Mouse (Mus musculus) CH12.LX (cell line): ENCODE results near the gene Zbtb4. TPM values are rescaled to one million over a fixed set of nuclear protein-coding genes. Genes with fewer than 3 reads are reported as not detected.

Experiments
- DNase-seq: peaks from one replicate; pipeline ENCODE4 v3.0.0-alpha.2; 2013; ENCODE audit errors: extremely low read depth
- H3K27ac ChIP-seq: 2 replicates; pipeline ENCODE4 v1.5.1; 2012; ENCODE audit warnings: low read depth, mild to moderate bottlenecking, control low read depth, moderate library complexity; ENCODE audit not compliant: insufficient read depth
- H3K27me3 ChIP-seq: replicated peaks from 2 replicates; pipeline ENCODE3; 2012; ENCODE audit warnings: inconsistent platforms
- H3K36me3 ChIP-seq, 2 experiments: replicated peaks in 1 of 2; 2 replicates each; pipeline versions ENCODE3 to v1.6.1; 2012; ENCODE audit warnings: inconsistent platforms in 1 of 2, low read length in 1 of 2, mild to moderate bottlenecking in 1 of 2, mixed read lengths in 1 of 2, moderate library complexity in 1 of 2; ENCODE audit not compliant: control insufficient read depth in 1 of 2, insufficient read depth in 1 of 2
- H3K4me1 ChIP-seq, 2 experiments: 2 replicates each; pipeline ENCODE4 v1.6.1; 2012; ENCODE audit warnings: inconsistent platforms in 1 of 2, moderate library complexity in 1 of 2; ENCODE audit not compliant: insufficient read depth in 2 of 2, control insufficient read depth in 1 of 2
- H3K4me2 ChIP-seq: 2 replicates; pipeline ENCODE4 v1.6.1; 2012; ENCODE audit warnings: low read depth, mild to moderate bottlenecking, control low read depth; ENCODE audit not compliant: poor library complexity, insufficient read depth, severe bottlenecking
- H3K4me3 ChIP-seq, 3 experiments: fragments of 150-350 bp in 1 of 3; sonication (generic) in 1 of 3; replicated peaks in 1 of 3; 2 replicates each; pipeline versions ENCODE3 to v1.5.1; 2011 to 2012; ENCODE audit warnings: low read depth in 2 of 3, low read length in 2 of 3, mild to moderate bottlenecking in 2 of 3, moderate library complexity in 2 of 3, control low read depth in 1 of 3, improper control_type of control experiment in 1 of 3, inconsistent platforms in 1 of 3, mixed read lengths in 1 of 3; ENCODE audit not compliant: poor library complexity in 1 of 3
- H3K79me2 ChIP-seq: replicated peaks from 2 replicates; pipeline ENCODE4 v1.6.1; 2012; ENCODE audit warnings: mild to moderate bottlenecking, moderate library complexity; ENCODE audit not compliant: control insufficient read depth, poor library complexity, insufficient read depth, severe bottlenecking; ENCODE audit errors: extremely low read depth
- H3K9ac ChIP-seq: 2 replicates; pipeline ENCODE4 v1.6.1; 2012; ENCODE audit warnings: low read depth, mild to moderate bottlenecking, control low read depth, moderate library complexity; ENCODE audit not compliant: insufficient read depth
- H3K9me3 ChIP-seq: replicated peaks from 2 replicates; pipeline ENCODE3; 2012; ENCODE audit warnings: low read length, inconsistent platforms, mixed read lengths
- BHLHE40 ChIP-seq: IDR thresholded peaks from 2 replicates; pipeline ENCODE4 v1.6.1; 2011; ENCODE audit warnings: mild to moderate bottlenecking, low read depth, low read length, improper control_type of control experiment
- CHD1 ChIP-seq: IDR thresholded peaks from 2 replicates; pipeline ENCODE4 v1.6.1; 2012; ENCODE audit warnings: low read depth, low read length, improper control_type of control experiment, inconsistent platforms
- CHD2 ChIP-seq: IDR thresholded peaks from 2 replicates; pipeline ENCODE4 v1.6.1; 2011; ENCODE audit warnings: low read length, improper control_type of control experiment
- CTCF ChIP-seq, 2 experiments: IDR thresholded peaks in 1 of 2; conservative IDR thresholded peaks in 1 of 2; 2 replicates each; pipeline ENCODE4 v1.5.1; 2011 to 2012; ENCODE audit warnings: low read depth in 2 of 2, low read length in 2 of 2, improper control_type of control experiment in 1 of 2, inconsistent platforms in 1 of 2, mild to moderate bottlenecking in 1 of 2, moderate library complexity in 1 of 2
- HCFC1 ChIP-seq: IDR thresholded peaks from 2 replicates; pipeline ENCODE4 v1.6.1; 2012; ENCODE audit warnings: low read depth, mild to moderate bottlenecking, inconsistent platforms, low read length, improper control_type of control experiment
- JUND ChIP-seq: conservative IDR thresholded peaks from 2 replicates; pipeline ENCODE4 v1.6.1; 2011; ENCODE audit warnings: low read depth, low read length, improper control_type of control experiment
- MAX ChIP-seq: IDR thresholded peaks from 2 replicates; pipeline ENCODE4 v1.6.1; 2011; ENCODE audit warnings: low read length, improper control_type of control experiment
- MAZ ChIP-seq: IDR thresholded peaks from 2 replicates; pipeline ENCODE4 v1.6.1; 2012; ENCODE audit warnings: low read depth, mild to moderate bottlenecking, inconsistent platforms, low read length, improper control_type of control experiment, moderate library complexity
- MEF2A ChIP-seq: IDR thresholded peaks from 2 replicates; pipeline ENCODE4 v1.6.1; 2014; ENCODE audit warnings: low read depth, mild to moderate bottlenecking, inconsistent platforms, low read length, improper control_type of control experiment, borderline replicate concordance
- MYC ChIP-seq: IDR thresholded peaks from 2 replicates; pipeline ENCODE4 v1.6.1; 2011; ENCODE audit warnings: low read depth, mild to moderate bottlenecking, improper control_type of control experiment, low read length
- NELFE ChIP-seq: IDR thresholded peaks from 2 replicates; pipeline ENCODE4 v1.6.1; 2011; ENCODE audit warnings: low read depth, low read length, improper control_type of control experiment
- PAX5 ChIP-seq: IDR thresholded peaks from 2 replicates; pipeline ENCODE4 v1.6.1; 2012; ENCODE audit warnings: low read length, inconsistent platforms, mixed read lengths
- RAD21 ChIP-seq: IDR thresholded peaks from 2 replicates; pipeline ENCODE4 v1.6.1; 2011; ENCODE audit warnings: low read depth, mild to moderate bottlenecking, low read length, improper control_type of control experiment, moderate library complexity
- SIN3A ChIP-seq: IDR thresholded peaks from 2 replicates; pipeline ENCODE4 v1.6.1; 2012; ENCODE audit warnings: low read length, improper control_type of control experiment, inconsistent platforms
- SMC3 ChIP-seq: IDR thresholded peaks from 2 replicates; pipeline ENCODE4 v1.6.1; 2011; ENCODE audit warnings: low read depth, low read length, improper control_type of control experiment
- UBTF ChIP-seq: IDR thresholded peaks from 2 replicates; pipeline ENCODE4 v1.6.1; 2012; ENCODE audit warnings: low read depth, mild to moderate bottlenecking, inconsistent platforms, low read length, improper control_type of control experiment, moderate library complexity
- USF1 ChIP-seq: IDR thresholded peaks from 2 replicates; pipeline ENCODE4 v1.6.1; 2014; ENCODE audit warnings: low read depth, mild to moderate bottlenecking, inconsistent platforms, low read length, improper control_type of control experiment
- ZMIZ1 ChIP-seq: IDR thresholded peaks from 2 replicates; pipeline ENCODE4 v1.6.1; 2012; ENCODE audit warnings: low read depth, mild to moderate bottlenecking, inconsistent platforms, low read length, improper control_type of control experiment
- ZNF384 ChIP-seq: IDR thresholded peaks from 2 replicates; pipeline ENCODE4 v1.6.1; 2012; ENCODE audit warnings: low read depth, low read length, improper control_type of control experiment, inconsistent platforms
- dilution Hi-C: fragments of 300-500 bp; cut with MboI; formaldehyde crosslinking; loops from 2 replicates; pipeline ENCODE4 v1.14.3; 2020; ENCODE audit warnings: low sequenced_read_pairs; ENCODE audit not compliant: extremely low pct_unique_long_range_greater_than_20kb, extremely low pct_ligation_motif_present
- in situ Hi-C: fragments of 300-500 bp; cut with MboI; formaldehyde crosslinking; loops from 3 replicates; pipeline ENCODE4 v1.14.3; 2019; ENCODE audit warnings: low sequenced_read_pairs, low pct_ligation_motif_present, low pct_unique_long_range_greater_than_20kb, mixed read lengths
- polyA plus RNA-seq: library from polyadenylated mRNA; unstranded; fragments of >175 nt; gene quantifications from 2 replicates; pipeline ENCODE4 v1.2.1, GENCODE M21; 2012; ENCODE audit warnings: low read depth; ENCODE audit not compliant: insufficient read length
- total RNA-seq, 2 experiments: library from RNA; depleted of rRNA; stranded (reverse); fragments of 300-350 nt in 1 of 2; fragments of >200 nt in 1 of 2; gene quantifications; 2 replicates each; pipeline ENCODE4 v1.2.3; 2012 to 2014

Zbtb4 gene
- total and polyA plus RNA-seq, 3 experiments = 0.75 to 3.4 (median 2.3) TPM

- in situ Hi-C loops (no loop called here), dilution Hi-C loops (no loop called here)
- Histone ChIP-seq H3K27ac (no peak overlapping the region), H3K4me1 (no peaks in the 10 kb centered on the region), H3K36me3 (no peaks in the 10 kb centered on the region), H3K27me3 (peaks cover 2% of the 10 kb centered on the region), H3K79me2 (no peaks in the 10 kb centered on the region), H3K9ac (no peak overlapping the region), H3K4me2 (no peak overlapping the region), H3K9me3 (peaks cover 3% of the 10 kb centered on the region), H3K4me3 (no peak overlapping the region)
- no peak for DNase-seq
- TF ChIP-seq MEF2A (no peak), ZNF384 (no peak), PAX5 (no peak), CHD2 (no peak), MAX (no peak), USF1 (no peak), MYC (no peak), NELFE (no peak), JUND (no peak), MAZ (no peak)
Measured at GRCm38 (mm10) chr11:69718661-69719060, 47.1 kb upstream of the Zbtb4 start.

GRCm38 (mm10) chr11:69719423-69719822, 46.3 kb upstream of the Zbtb4 start:
- H3K27me3 ChIP-seq = peaks cover 2% of the 10 kb centered on the region
- DNase-seq = no peak
- H3K4me1 ChIP-seq = no peaks in the 10 kb centered on the region
- H3K27ac ChIP-seq = no peak overlapping the region
- H3K4me2 ChIP-seq = no peak overlapping the region
- in situ Hi-C loops (no loop called here), dilution Hi-C loops (no loop called here)
- peaks cover 3% of the 10 kb centered on the region for H3K9me3 ChIP-seq
- TF ChIP-seq SMC3 (no peak; the same call in 1 of the 2 replicates), CHD1 (no peak), ZMIZ1 (no peak), RAD21 (peak; percentile 29), BHLHE40 (no peak), CTCF (conservative IDR thresholded peaks at IDR 0.05 in 1 of 2, IDR thresholded peaks at IDR 0.05 in 1 of 2; ENCODE audit: low read depth in 2 of 2, low read length in 2 of 2) (peak in 1 of 2 experiments; percentile 49; a peak in 2 of 4 replicates), HCFC1 (no peak), SIN3A (no peak), UBTF (no peak), PAX5 (no peak)
- H3K79me2 ChIP-seq = no peaks in the 10 kb centered on the region
- no peak overlapping the region for H3K4me3 ChIP-seq
- H3K36me3 ChIP-seq = no peaks in the 10 kb centered on the region
- H3K9ac ChIP-seq = no peak overlapping the region
